Mouse (Mus musculus) hindbrain, embryonic 13.5 days (tissue): Measurements from ENCODE around the gene Cygb. TPM values are rescaled to one million over a fixed set of nuclear protein-coding genes. Genes with fewer than 3 reads are reported as not detected.
"Not testable (repeated sequence)": the region's sequence is repeated elsewhere in the genome, so short reads cannot be mapped to it uniquely, and the experiment has no call there.

Experiments used
- ATAC-seq: fragments of 200-750 bp; cut with Nextera tagmentation; 2 replicates; pipeline ENCODE4 v1.8.0; 2017; ENCODE audit warnings: moderate TSS enrichment; ENCODE audit not compliant: low FRiP score
- H3K27ac ChIP-seq: fragments of 300-500 bp; sonication (generic); 2 replicates; pipeline ENCODE4 v1.5.1; 2015; ENCODE audit warnings: inconsistent platforms, mild to moderate bottlenecking, moderate library complexity
- H3K27me3 ChIP-seq: fragments of 300-500 bp; sonication (generic); 2 replicates; pipeline ENCODE4 v1.6.1; 2015; ENCODE audit warnings: mild to moderate bottlenecking, inconsistent platforms
- H3K36me3 ChIP-seq: fragments of 300-500 bp; sonication (generic); 2 replicates; pipeline ENCODE4 v1.6.1; 2015; ENCODE audit warnings: mild to moderate bottlenecking, inconsistent platforms
- H3K4me1 ChIP-seq: fragments of 300-500 bp; sonication (generic); replicated peaks from 2 replicates; pipeline ENCODE4 v1.6.1; 2015; ENCODE audit warnings: inconsistent platforms
- H3K4me2 ChIP-seq: fragments of 300-500 bp; sonication (generic); 2 replicates; pipeline ENCODE4 v1.6.1; 2015; ENCODE audit warnings: inconsistent platforms, mild to moderate bottlenecking, moderate library complexity
- H3K4me3 ChIP-seq: fragments of 300-500 bp; sonication (generic); 2 replicates; pipeline ENCODE4 v1.5.1; 2015; ENCODE audit warnings: mild to moderate bottlenecking, inconsistent platforms
- H3K9ac ChIP-seq: fragments of 300-500 bp; sonication (generic); 2 replicates; pipeline ENCODE4 v1.6.1; 2015; ENCODE audit warnings: mild to moderate bottlenecking, inconsistent platforms
- H3K9me3 ChIP-seq: fragments of 300-500 bp; sonication (generic); 2 replicates; pipeline ENCODE4 v1.6.1; 2016; ENCODE audit warnings: inconsistent platforms
- WGBS: fragments of 180-500 bp; shearing (Covaris S2); methylation state at CpG from one replicate; pipeline ENCODE4 v1.1.7; 2015; 5-methylcytosine and 5-hydroxymethylcytosine counted together
- polyA plus RNA-seq: library from polyadenylated mRNA; unstranded; fragments of >200 nt; fragmentation: Nextera tagmentation; extraction: Ambion mirVana; gene quantifications from 2 replicates; pipeline ENCODE4 v1.2.1, GENCODE M21; 2015

The Cygb gene
- polyA plus RNA-seq, 1 experiment from 2014 or later: 18.1 TPM

DNA sequence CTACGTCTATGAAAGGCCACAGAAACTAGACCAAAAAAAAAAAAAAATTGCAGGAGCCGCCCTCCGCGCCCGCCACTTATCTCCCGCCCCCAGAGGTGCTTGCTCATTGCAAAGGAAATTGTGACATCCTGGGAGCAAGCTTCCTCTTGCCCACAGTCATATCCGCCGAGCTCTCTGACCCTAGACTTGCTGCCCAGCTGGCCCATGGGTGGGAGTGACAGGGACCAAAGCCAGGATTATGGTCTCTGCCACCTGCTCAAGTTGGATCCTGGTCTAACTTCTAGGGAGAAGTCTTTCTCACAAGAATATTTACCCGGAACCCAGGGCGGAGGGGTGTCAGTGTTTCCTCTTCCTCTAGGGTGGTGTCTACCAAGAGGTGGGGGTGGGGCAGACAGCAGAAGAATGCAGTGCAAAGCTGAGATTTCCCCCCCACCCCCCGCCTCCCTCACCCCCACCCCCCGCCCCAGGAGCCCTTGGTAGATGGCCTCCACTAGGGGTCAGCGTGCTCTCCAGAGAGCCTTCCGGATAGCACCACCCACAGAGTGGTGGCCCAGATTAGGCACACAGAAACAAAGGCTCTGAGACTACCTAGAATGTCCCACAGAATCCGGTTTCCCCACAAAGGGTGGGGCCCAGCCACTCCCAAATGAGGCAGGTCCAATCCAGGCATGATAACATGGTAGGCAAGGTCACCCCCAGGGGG lies 38.2 kb downstream of the Cygb start:
- H3K9me3 ChIP-seq: no peaks in the 10 kb centered on the region
- 49% methylated on average over 15 of the region's 15 CpGs for WGBS
- no peak for ATAC-seq
- no peak overlapping the region for H3K27ac ChIP-seq
- H3K36me3 ChIP-seq: no peaks in the 10 kb centered on the region
- 0 out of 2 replicates have a peak, but pooled peaks cover 7% of the 10 kb centered on the region for H3K27me3 ChIP-seq
- no peak overlapping the region for H3K9ac ChIP-seq
- H3K4me2 ChIP-seq: no peak overlapping the region
- H3K4me1 ChIP-seq: peaks cover 26% of the 10 kb centered on the region
- H3K4me3 ChIP-seq: no peak overlapping the region

DNA sequence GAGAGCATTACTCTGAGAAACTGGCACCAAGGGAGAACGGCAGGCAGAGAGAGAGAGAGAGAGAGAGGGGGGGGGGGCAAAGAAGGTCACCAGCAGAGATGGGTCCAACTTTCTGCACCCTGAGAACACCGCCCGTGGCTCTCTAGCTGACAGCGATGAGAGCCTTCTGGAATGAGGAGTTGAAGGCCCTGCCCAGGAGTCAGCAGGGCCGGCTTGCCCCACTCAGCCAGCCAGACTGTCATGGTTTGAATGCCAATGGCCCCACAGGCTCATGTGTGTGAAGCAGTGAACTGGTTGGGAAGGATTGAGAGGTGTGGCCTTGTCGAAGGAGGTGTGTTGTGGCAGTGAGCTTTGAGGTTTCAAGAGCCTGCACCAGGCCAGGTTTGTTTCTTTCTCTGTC lies 40.9 kb downstream of the Cygb start:
- 0 out of 2 replicates have a peak, but pooled peaks cover 1% of the 10 kb centered on the region for H3K27me3 ChIP-seq
- no peak overlapping the region for H3K4me2 ChIP-seq
- H3K36me3 ChIP-seq: no peaks in the 10 kb centered on the region
- H3K4me3 ChIP-seq: no peak overlapping the region
- H3K27ac ChIP-seq: no peak overlapping the region
- 91% methylated on average over 6 of the region's 6 CpGs for WGBS
- H3K9me3 ChIP-seq: no peaks in the 10 kb centered on the region
- H3K4me1 ChIP-seq: peaks cover 7% of the 10 kb centered on the region
- no peak overlapping the region for H3K9ac ChIP-seq
- ATAC-seq: no peak

DNA sequence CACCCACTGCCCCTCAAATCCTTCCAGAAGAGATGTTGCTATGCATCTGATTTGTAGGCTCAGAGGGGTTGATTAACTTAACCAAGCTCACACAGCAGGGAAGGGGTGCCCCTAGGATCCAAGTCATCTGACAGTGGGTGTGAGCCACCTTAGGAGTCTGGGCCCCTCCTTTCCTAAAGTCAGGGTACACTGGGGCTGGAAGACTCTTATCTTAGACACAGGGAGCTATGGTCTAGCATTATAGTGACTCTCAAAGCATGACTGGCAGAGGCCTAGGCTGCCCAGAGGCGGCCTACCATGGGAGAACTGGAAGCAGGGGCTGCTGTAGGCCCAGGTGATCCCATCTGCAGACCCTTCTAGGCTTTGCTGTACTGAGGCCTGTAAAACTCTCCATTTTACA lies 41.6 kb downstream of the Cygb start:
- no peak for ATAC-seq
- no peak overlapping the region for H3K4me2 ChIP-seq
- WGBS: 93% methylated on average over 1 of the region's 1 CpGs
- H3K4me1 ChIP-seq: peaks cover 7% of the 10 kb centered on the region
- no peaks in the 10 kb centered on the region for H3K27me3 ChIP-seq
- no peak overlapping the region for H3K27ac ChIP-seq
- no peak overlapping the region for H3K9ac ChIP-seq
- no peaks in the 10 kb centered on the region for H3K9me3 ChIP-seq
- no peaks in the 10 kb centered on the region for H3K36me3 ChIP-seq
- no peak overlapping the region for H3K4me3 ChIP-seq

DNA sequence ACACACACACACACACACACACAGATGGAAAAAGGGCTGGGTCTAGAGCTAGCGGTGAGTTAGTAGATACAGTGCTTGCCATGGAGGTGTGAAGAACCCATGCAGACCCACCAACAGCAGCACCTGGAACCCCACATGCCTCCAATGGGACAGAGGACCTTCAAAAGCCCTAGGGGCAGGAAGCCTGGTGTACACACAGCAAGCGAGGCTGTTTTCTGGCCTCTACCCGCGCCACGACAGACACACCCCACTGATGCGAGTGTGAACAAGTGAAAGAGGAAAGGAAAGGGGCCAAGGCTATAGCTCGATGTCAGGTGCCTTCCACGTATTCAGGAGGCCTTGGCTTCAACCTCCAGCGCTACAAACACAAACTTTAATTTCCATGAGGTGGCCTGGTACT lies 42.2 kb downstream of the Cygb start:
- no peak overlapping the region for H3K9ac ChIP-seq
- no peak overlapping the region for H3K4me3 ChIP-seq
- H3K9me3 ChIP-seq: no peaks in the 10 kb centered on the region
- H3K27ac ChIP-seq: no peak overlapping the region
- no peak for ATAC-seq
- H3K4me2 ChIP-seq: no peak overlapping the region
- 89% methylated on average over 9 of the region's 9 CpGs for WGBS
- no peaks in the 10 kb centered on the region for H3K27me3 ChIP-seq
- H3K4me1 ChIP-seq: peaks cover 9% of the 10 kb centered on the region
- H3K36me3 ChIP-seq: no peaks in the 10 kb centered on the region

DNA sequence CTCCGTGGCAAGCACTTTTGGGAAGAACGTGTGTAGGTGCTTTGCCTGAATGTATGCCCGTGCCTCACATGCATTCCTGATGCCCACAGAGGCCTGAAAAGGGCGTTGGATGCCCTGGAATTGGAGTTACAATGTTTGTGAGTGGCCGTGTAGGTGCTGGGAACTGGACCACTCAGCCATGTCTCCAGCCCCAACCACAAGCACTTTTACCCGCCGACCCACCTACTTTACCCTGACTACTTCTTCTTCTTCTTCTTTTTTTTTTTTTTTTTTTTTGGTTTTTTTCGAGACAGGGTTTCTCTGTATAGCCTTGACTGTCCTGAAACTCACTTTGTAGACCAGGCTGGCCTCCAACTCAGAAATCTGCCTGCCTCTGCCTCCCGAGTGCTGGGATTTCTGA lies 42.9 kb downstream of the Cygb start:
- not testable (repeated sequence) for H3K4me2 ChIP-seq, H3K4me3 ChIP-seq, H3K9me3 ChIP-seq, H3K9ac ChIP-seq, ATAC-seq, H3K27me3 ChIP-seq, H3K36me3 ChIP-seq, H3K27ac ChIP-seq
- peaks cover 12% of the 10 kb centered on the region for H3K4me1 ChIP-seq
- WGBS: 95% methylated on average over 8 of the region's 9 CpGs

DNA sequence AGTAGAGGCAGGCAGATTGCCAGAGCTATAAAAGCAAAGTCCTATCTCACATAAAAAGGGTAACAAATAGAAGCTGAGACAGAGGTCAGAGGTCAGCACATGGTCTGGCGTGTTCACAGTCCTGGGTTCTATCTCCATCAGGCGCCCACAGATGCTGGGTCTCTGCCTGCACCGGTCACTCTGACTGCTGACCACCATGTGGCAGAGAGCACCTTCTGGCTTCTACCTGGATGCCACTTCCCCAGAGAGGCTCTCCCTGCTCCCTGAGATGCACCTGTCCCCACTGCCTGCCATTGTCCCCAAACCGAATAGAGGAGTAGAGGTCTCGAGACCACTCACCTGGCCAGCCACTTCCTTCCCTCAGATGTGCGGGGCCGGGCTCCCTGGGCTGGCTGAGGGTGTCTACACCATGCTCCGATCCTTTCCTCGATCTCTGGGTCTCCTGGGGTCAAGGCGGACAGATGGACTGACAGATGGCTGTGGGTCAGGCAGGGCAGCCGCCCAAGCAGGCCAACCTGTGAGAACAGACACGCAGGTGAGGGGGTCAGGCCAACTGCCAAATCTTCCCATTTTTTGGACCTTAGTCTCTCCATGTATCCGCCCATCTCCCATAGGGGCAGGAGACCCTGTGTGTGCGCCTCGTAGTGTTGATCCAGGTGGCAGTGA lies 44.0 kb downstream of the Cygb start:
- Histone ChIP-seq H3K36me3 (no peaks in the 10 kb centered on the region), H3K4me3 (no peak overlapping the region), H3K27me3 (no peaks in the 10 kb centered on the region), H3K9ac (no peak overlapping the region), H3K9me3 (no peaks in the 10 kb centered on the region), H3K4me1 (0 out of 2 replicates have a peak, but pooled peaks cover 6% of the 10 kb centered on the region), H3K4me2 (no peak overlapping the region), H3K27ac (no peak overlapping the region)
- no peak for ATAC-seq
- WGBS: 84% methylated on average over 15 of the region's 15 CpGs

DNA sequence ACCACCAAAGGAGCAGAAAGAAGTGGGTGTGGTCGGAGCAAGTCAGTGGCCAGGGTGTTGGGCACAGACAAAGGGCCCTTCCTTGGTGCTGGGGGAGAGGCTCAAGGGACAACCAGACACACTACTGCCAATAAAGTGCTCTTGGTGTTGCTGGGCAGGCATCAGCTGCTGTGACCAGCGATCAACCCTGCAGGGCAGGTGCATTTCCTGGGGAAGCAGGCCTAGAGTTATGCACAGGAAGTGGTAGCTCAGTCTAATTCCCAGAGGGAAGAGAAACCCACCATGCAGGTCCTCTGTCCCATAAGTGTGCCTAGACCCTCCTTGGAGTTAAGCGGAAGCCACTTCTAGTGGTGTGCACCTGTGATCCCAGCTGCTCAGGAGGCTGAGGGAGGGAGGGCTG lies 46.4 kb downstream of the Cygb start:
- H3K4me2 ChIP-seq: no peak overlapping the region
- H3K27ac ChIP-seq: no peak overlapping the region
- H3K4me3 ChIP-seq: no peak overlapping the region
- H3K9ac ChIP-seq: no peak overlapping the region
- H3K36me3 ChIP-seq: no peaks in the 10 kb centered on the region
- no peaks in the 10 kb centered on the region for H3K9me3 ChIP-seq
- H3K4me1 ChIP-seq: 0 out of 2 replicates have a peak, but pooled peaks cover 6% of the 10 kb centered on the region
- H3K27me3 ChIP-seq: no peaks in the 10 kb centered on the region
- 87% methylated on average over 3 of the region's 3 CpGs for WGBS
- no peak for ATAC-seq

DNA sequence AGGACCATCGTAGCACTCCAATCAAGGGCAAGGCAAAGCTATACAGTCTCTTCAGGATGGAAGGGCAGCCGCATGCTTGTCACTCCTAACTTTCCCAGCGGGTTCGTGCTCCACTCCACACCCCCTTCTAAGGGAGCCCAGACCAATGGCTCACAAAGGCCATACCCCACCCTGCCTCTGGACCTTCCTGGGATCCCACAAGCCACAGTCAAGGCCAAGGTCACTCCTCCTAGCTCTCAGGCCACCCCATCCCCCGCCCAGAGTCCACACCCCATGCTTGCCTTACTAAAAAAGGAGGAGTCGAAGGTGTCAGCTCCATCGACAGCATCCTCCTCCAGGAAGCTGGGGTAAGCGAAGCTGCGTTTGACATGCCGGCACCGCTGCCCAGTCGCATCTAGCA lies 50.0 kb downstream of the Cygb start:
- H3K4me2 ChIP-seq: no peak overlapping the region
- WGBS: 90% methylated on average over 12 of the region's 12 CpGs
- no peak overlapping the region for H3K27ac ChIP-seq
- H3K4me3 ChIP-seq: no peak overlapping the region
- no peaks in the 10 kb centered on the region for H3K36me3 ChIP-seq
- ATAC-seq: no peak
- no peak overlapping the region for H3K9ac ChIP-seq
- peaks cover 6% of the 10 kb centered on the region; the same call in 1 of the 2 replicates for H3K4me1 ChIP-seq
- no peaks in the 10 kb centered on the region for H3K9me3 ChIP-seq
- no peaks in the 10 kb centered on the region for H3K27me3 ChIP-seq

DNA sequence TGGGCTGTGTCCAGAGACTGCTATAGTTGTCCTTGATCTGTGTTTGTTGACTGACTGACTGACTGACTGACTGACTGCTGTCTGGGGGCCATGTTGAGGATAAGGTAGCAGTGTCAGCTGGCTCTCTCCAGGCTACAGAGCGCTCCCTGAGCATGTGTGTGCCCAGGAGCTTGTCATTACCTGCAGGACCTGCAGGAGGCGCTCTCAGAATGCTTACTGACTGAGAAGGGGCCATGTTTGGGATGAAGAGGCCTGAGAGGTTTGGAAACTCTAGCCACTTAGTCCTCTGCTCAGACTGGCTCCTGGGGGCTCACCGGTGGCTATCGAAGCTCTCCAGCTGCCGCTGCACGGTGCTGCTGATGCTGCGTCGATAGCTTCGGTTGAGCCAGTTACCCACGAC lies 50.8 kb downstream of the Cygb start:
- no peaks in the 10 kb centered on the region for H3K27me3 ChIP-seq
- H3K36me3 ChIP-seq: no peaks in the 10 kb centered on the region
- no peak overlapping the region for H3K27ac ChIP-seq
- H3K9ac ChIP-seq: no peak overlapping the region
- H3K4me2 ChIP-seq: no peak overlapping the region
- no peak for ATAC-seq
- H3K4me1 ChIP-seq: peaks cover 14% of the 10 kb centered on the region; the same call in 1 of the 2 replicates
- WGBS: 87% methylated on average over 10 of the region's 10 CpGs
- no peak overlapping the region for H3K4me3 ChIP-seq
- no peaks in the 10 kb centered on the region for H3K9me3 ChIP-seq

DNA sequence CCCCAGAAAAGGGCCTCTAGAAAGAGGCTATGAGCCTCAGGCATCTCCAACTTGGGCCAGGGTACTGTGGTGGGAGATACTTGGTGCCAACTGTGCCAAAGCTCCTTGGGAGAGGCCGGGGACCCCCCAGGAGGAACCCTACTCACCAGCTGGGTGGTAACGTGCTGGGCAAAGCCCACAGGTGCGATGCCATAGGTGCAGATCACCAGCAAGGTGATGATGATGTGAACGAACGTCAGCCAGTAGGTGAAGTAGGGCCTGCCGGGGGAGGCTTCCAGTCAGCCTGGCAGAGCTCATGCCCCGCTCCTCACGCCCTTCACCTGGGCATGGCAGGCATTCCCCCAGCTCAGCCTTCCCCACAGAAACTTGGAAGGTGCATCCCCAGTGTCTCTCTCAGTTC lies 52.1 kb downstream of the Cygb start:
- no peaks in the 10 kb centered on the region for H3K27me3 ChIP-seq
- H3K36me3 ChIP-seq: no peaks in the 10 kb centered on the region
- H3K4me1 ChIP-seq: peaks cover 20% of the 10 kb centered on the region; the same call in 1 of the 2 replicates
- no peak for ATAC-seq
- H3K4me2 ChIP-seq: no peak overlapping the region
- no peaks in the 10 kb centered on the region for H3K9me3 ChIP-seq
- no peak overlapping the region for H3K27ac ChIP-seq
- H3K9ac ChIP-seq: no peak overlapping the region
- H3K4me3 ChIP-seq: no peak overlapping the region
- 83% methylated on average over 8 of the region's 8 CpGs for WGBS

DNA sequence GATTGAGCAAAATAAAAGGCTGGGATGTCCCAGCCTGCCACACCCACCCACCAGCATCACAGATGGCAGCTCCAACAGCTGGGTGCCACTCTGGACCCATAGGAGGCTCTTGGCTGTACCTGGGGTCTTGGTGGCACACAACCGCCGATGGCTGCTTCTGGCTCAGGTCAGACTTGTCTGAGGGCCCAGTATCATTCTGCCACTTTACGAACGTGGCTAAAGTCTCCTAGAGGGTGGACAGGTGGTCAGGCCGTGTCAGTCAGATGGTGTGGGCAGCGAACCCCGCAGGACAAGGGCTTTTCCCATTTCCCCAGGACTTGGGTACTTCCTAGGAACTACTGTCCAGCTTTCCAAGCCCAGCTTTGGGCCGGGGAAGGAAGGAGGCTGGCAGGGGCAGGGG lies 52.9 kb downstream of the Cygb start:
- no peaks in the 10 kb centered on the region for H3K36me3 ChIP-seq
- ATAC-seq: no peak
- H3K4me1 ChIP-seq: peaks cover 19% of the 10 kb centered on the region; the same call in 1 of the 2 replicates
- 91% methylated on average over 8 of the region's 8 CpGs for WGBS
- no peak overlapping the region for H3K9ac ChIP-seq
- H3K4me3 ChIP-seq: no peak overlapping the region
- no peaks in the 10 kb centered on the region for H3K9me3 ChIP-seq
- no peak overlapping the region for H3K4me2 ChIP-seq
- no peaks in the 10 kb centered on the region for H3K27me3 ChIP-seq
- no peak overlapping the region for H3K27ac ChIP-seq

DNA sequence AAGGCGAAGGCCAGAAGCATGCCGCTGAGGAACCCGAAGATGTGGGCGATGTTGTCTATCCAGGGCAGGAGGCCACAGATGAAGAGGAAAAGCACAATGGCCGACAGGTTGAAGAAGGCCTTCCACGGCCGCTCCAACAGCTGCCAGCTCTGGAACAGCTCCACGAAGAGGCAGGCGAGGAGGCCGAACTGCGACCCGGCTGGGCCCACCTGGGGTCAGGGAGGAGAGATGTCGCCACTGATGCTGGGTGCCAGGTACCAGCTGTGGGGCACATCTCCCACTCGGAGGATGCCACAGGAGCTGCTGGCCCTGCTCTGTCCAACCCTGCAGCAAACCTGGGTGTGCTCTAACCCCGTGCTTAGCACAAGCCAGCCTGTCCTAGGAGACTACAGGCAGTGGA lies 54.9 kb downstream of the Cygb start:
- no peak overlapping the region for H3K4me3 ChIP-seq
- H3K27me3 ChIP-seq: no peaks in the 10 kb centered on the region
- H3K4me1 ChIP-seq: peaks cover 19% of the 10 kb centered on the region; the same call in 1 of the 2 replicates
- H3K36me3 ChIP-seq: no peaks in the 10 kb centered on the region
- no peak for ATAC-seq
- H3K4me2 ChIP-seq: no peak overlapping the region
- H3K27ac ChIP-seq: no peak overlapping the region
- no peak overlapping the region for H3K9ac ChIP-seq
- 90% methylated on average over 15 of the region's 15 CpGs for WGBS
- no peaks in the 10 kb centered on the region for H3K9me3 ChIP-seq

DNA sequence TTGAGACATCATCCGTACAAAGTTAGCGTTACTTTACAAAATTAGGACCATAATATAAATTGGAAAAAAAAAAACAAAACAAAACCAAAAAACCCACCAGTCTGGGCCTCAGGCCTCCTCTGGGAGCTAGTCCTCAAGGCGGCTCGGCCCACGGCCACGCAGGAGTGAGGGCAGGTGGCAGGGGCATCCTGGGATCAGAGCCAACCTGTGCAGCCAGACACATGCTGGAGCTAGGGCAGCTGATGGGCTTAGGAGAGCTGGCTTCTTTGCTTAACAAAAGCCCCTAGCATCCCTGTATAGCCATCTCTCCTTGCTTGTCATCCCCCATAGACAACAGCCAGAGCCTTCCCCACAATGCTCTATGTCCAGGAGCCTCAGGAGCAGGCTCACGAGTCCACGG lies 55.9 kb downstream of the Cygb start:
- Histone ChIP-seq H3K4me2 (no peak overlapping the region), H3K4me3 (no peak overlapping the region), H3K27ac (0 out of 2 replicates have a peak overlapping the region, but pooled peaks have one; percentile 3), H3K36me3 (no peaks in the 10 kb centered on the region), H3K9me3 (no peaks in the 10 kb centered on the region), H3K4me1 (peaks cover 22% of the 10 kb centered on the region), H3K9ac (no peak overlapping the region), H3K27me3 (no peaks in the 10 kb centered on the region)
- 83% methylated on average over 8 of the region's 8 CpGs for WGBS
- ATAC-seq: no peak
